Mouse (Mus musculus) heart, embryonic 11.5 days (tissue): ENCODE results near the gene Rgs5. TPM values are rescaled to one million over a fixed set of nuclear protein-coding genes. Genes with fewer than 3 reads are reported as not detected.

ENCODE experiments used
- ATAC-seq: fragments of 200-750 bp; cut with Nextera tagmentation; replicated peaks from 2 replicates; pipeline ENCODE4 v1.8.0; 2017; ENCODE audit warnings: moderate library complexity; ENCODE audit not compliant: insufficient number of reproducible peaks, low FRiP score, low TSS enrichment
- H3K27ac ChIP-seq: fragments of 300-500 bp; sonication (generic); 2 replicates; pipeline ENCODE4 v1.5.1; 2014; ENCODE audit warnings: mild to moderate bottlenecking, low read depth, low read length
- H3K27me3 ChIP-seq: fragments of 300-500 bp; sonication (generic); 2 replicates; pipeline ENCODE4 v1.6.1; 2014; ENCODE audit warnings: mild to moderate bottlenecking, low read length, mixed read lengths; ENCODE audit not compliant: control insufficient read depth, insufficient read depth
- H3K36me3 ChIP-seq: fragments of 300-500 bp; sonication (generic); 2 replicates; pipeline ENCODE4 v1.6.1; 2014; ENCODE audit warnings: mild to moderate bottlenecking, low read length, moderate library complexity, mixed read lengths; ENCODE audit not compliant: control insufficient read depth, insufficient read depth
- H3K4me1 ChIP-seq: fragments of 300-500 bp; sonication (generic); 2 replicates; pipeline ENCODE4 v1.6.1; 2014; ENCODE audit warnings: low read length; ENCODE audit not compliant: control insufficient read depth, insufficient read depth
- H3K4me2 ChIP-seq: fragments of 300-500 bp; sonication (generic); 2 replicates; pipeline ENCODE4 v1.6.1; 2014; ENCODE audit warnings: mild to moderate bottlenecking, moderate library complexity
- H3K4me3 ChIP-seq: fragments of 300-500 bp; sonication (generic); 2 replicates; pipeline ENCODE4 v1.5.1; 2014; ENCODE audit warnings: low read depth, low read length
- H3K9ac ChIP-seq: fragments of 300-500 bp; sonication (generic); 2 replicates; pipeline ENCODE4 v1.6.1; 2014; ENCODE audit warnings: mild to moderate bottlenecking, low read depth, low read length, moderate library complexity
- H3K9me3 ChIP-seq: fragments of 300-500 bp; sonication (generic); replicated peaks from 2 replicates; pipeline ENCODE4 v1.6.1; 2016; ENCODE audit warnings: low read length; ENCODE audit not compliant: control insufficient read depth
- WGBS: fragments of 180-500 bp; shearing (Covaris S2); extraction: QIAGEN DNeasy Blood & Tissue Kit; methylation state at CpG from one replicate; pipeline ENCODE4 v1.1.7; 2014; ENCODE audit not compliant: insufficient replicate concordance; 5-methylcytosine and 5-hydroxymethylcytosine counted together
- polyA plus RNA-seq: library from polyadenylated mRNA; unstranded; fragments of >200 nt; fragmentation: Nextera tagmentation; extraction: Ambion mirVana; gene quantifications from 2 replicates; pipeline ENCODE4 v1.2.1, GENCODE M21; 2014

Rgs5 gene
- polyA plus RNA-seq, 1 experiment from 2014 or later: 13.2 TPM

GRCm38 (mm10) chr1:169741147-169741546 lies 85.8 kb downstream of the Rgs5 start:
- Histone ChIP-seq H3K4me3 (no peak overlapping the region), H3K9me3 (no peaks in the 10 kb centered on the region), H3K4me1 (no peaks in the 10 kb centered on the region), H3K27me3 (no peaks in the 10 kb centered on the region), H3K9ac (no peak overlapping the region), H3K36me3 (no peaks in the 10 kb centered on the region), H3K27ac (no peak overlapping the region), H3K4me2 (no peak overlapping the region)
- 82% methylated on average over 5 of the region's 5 CpGs for WGBS
- no peak for ATAC-seq

Other genes starting within 250 kb of the Rgs5 start
- 49.8 and 49.9 TPM in 2 replicates for gene Nuf2, start 124.0 kb upstream of the Rgs5 start, polyA plus RNA-seq
- 2.1 and 2.8 TPM in 2 replicates for gene Rgs4, start 92.1 kb downstream of the Rgs5 start, polyA plus RNA-seq